ENCODE assay signal across 14 mouse cellular contexts in the genomic region with DNA sequence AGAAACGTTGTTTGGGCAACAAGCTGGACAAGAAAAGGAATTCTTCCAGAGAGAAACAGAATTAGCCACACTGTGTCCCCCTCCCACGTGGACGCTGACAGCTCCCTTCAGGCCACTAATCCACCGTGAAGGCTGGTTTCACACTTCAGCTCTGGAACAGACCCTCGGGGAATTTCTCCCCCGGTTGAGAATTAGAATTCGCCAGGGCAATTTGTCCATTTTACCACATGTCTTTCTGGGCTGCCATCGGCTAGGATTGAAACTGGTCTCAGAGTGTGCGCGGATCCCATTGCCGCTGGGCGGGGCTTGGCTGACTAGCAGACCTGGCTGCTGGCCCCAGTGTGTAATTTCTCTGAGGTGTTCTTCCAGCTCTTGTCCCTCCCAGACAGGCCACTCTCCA. TPM values are rescaled to one million over a fixed set of nuclear protein-coding genes. Genes with fewer than 3 reads are reported as not detected.
DNase-seq lines count a peak whose midpoint lies in the region; ATAC-seq and TF ChIP-seq lines count a peak whose summit lies in the region.
"Had no signal": no experiment of that assay in that cellular context is flagged by ENCODE, and none has a peak within 500 bp of the region (broad histone marks: within the 10 kb centered on the region; RNA-seq: fewer than 3 reads in every experiment).

No protein-coding gene starts in this region.

- H3K36me3 ChIP-seq in hindbrain, embryonic 12.5 days, result no peaks in the 10 kb centered on the region
- no peaks in the 10 kb centered on the region for H3K36me3 ChIP-seq in midbrain, postnatal 0 days (ENCODE audit: insufficient read depth, low read length)
- no peaks in the 10 kb centered on the region for H3K36me3 ChIP-seq in liver, embryonic 12.5 days

- no peak overlapping the region for H3K4me2 ChIP-seq in hindbrain, embryonic 12.5 days (replicated peaks)
- H3K4me2 ChIP-seq in midbrain, postnatal 0 days (ENCODE audit: low read depth, low read length, poor library complexity, severe bottlenecking), result no peak overlapping the region
- H3K4me2 ChIP-seq in liver, embryonic 12.5 days, result no peak overlapping the region

- TF ChIP-seq CTCF in midbrain, postnatal 0 days (IDR thresholded peaks at IDR 0.05), result no peak

- H3K4me1 ChIP-seq in hindbrain, embryonic 12.5 days, result 0 out of 2 replicates have a peak, but pooled peaks cover 3% of the 10 kb centered on the region
- no peaks in the 10 kb centered on the region for H3K4me1 ChIP-seq in midbrain, postnatal 0 days (ENCODE audit: insufficient read depth, low read length)
- no peaks in the 10 kb centered on the region for H3K4me1 ChIP-seq in liver, embryonic 12.5 days

- DNase-seq in cerebellum, postnatal 10 days, result peak; percentile 74 to 83
- no peak for DNase-seq in cerebellum, adult 11 months
- peak; percentile 81 for DNase-seq in embryo, embryonic 11 days
- DNase-seq in midbrain, postnatal 0 days (ENCODE audit: low spot score), result peak; percentile 90
- DNase-seq in layer of hippocampus, adult 18-20 months (ENCODE audit: low spot score in 2 of 2), result no peak
- DNase-seq: heart, postnatal 10 days; kidney, adult 9 months; liver had no signal

- ATAC-seq in hindbrain, embryonic 12.5 days (ENCODE audit: low FRiP score), result peak; percentile 92
- ATAC-seq in midbrain, postnatal 0 days (ENCODE audit: low FRiP score), result peak; percentile 47
- no peak for ATAC-seq in liver, embryonic 12.5 days
- ATAC-seq in activated CD4-positive, CD25-positive, alpha-beta regulatory T cell, adult 4 months, result no peak

- no peak overlapping the region for H3K9ac ChIP-seq in hindbrain, embryonic 12.5 days
- H3K9ac ChIP-seq in midbrain, postnatal 0 days (replicated peaks; ENCODE audit: low read length, poor library complexity, severe bottlenecking), result no peak overlapping the region
- H3K9ac ChIP-seq in liver, embryonic 12.5 days, result no peak overlapping the region

- peaks cover 63% of the 10 kb centered on the region for H3K27me3 ChIP-seq in hindbrain, embryonic 12.5 days
- H3K27me3 ChIP-seq in midbrain, postnatal 0 days (ENCODE audit: insufficient read depth, low read length), result peaks cover 42% of the 10 kb centered on the region
- peaks cover 12% of the 10 kb centered on the region for H3K27me3 ChIP-seq in liver, embryonic 12.5 days (replicated peaks)

- no peaks in the 10 kb centered on the region for H3K9me3 ChIP-seq in hindbrain, embryonic 12.5 days (replicated peaks)
- no peaks in the 10 kb centered on the region for H3K9me3 ChIP-seq in midbrain, postnatal 0 days (ENCODE audit: low read length)
- H3K9me3 ChIP-seq in liver, embryonic 12.5 days (replicated peaks), result no peaks in the 10 kb centered on the region

- H3K4me3 ChIP-seq in hindbrain, embryonic 12.5 days, result no peak overlapping the region
- no peak overlapping the region for H3K4me3 ChIP-seq in midbrain, postnatal 0 days (ENCODE audit: low read depth, low read length)
- no peak overlapping the region for H3K4me3 ChIP-seq in liver, embryonic 12.5 days

- WGBS in hindbrain, embryonic 12.5 days, result 19% methylated on average over 12 of the region's 12 CpGs
- 19% methylated on average over 12 of the region's 12 CpGs for WGBS in midbrain, postnatal 0 days
- 68% methylated on average over 12 of the region's 12 CpGs for WGBS in liver, embryonic 12.5 days (ENCODE audit: insufficient replicate concordance)

- H3K27ac ChIP-seq in hindbrain, embryonic 12.5 days, result no peak overlapping the region
- no peak overlapping the region for H3K27ac ChIP-seq in midbrain, postnatal 0 days (ENCODE audit: low read depth, low read length)
- H3K27ac ChIP-seq in liver, embryonic 12.5 days, result no peak overlapping the region

RNA-seq across cellular contexts. Expression of a gene that starts 7.7 kb away (rescaled TPM):
- 8.6 and 9.7 TPM in 2 replicates for polyA plus RNA-seq in hindbrain, embryonic 12.5 days (2016; fragmentation: Nextera tagmentation; extraction: Ambion mirVana)
- 1.5 and 2.7 TPM in 2 replicates for total RNA-seq in midbrain, postnatal 0 days (2014; rRNA removed)
- polyA plus RNA-seq in midbrain, postnatal 0 days (2015; fragmentation: Nextera tagmentation; extraction: Ambion mirVana), result 0.99 and 1.1 TPM in 2 replicates
- total RNA-seq in layer of hippocampus, adult 18-20 months (2021), result not detected
- not detected in 2 replicates for polyA plus RNA-seq in liver, embryonic 12.5 days (2016; fragmentation: Nextera tagmentation; extraction: Ambion mirVana)
- under 1 TPM in 1 of 2 experiments, not detected in 1; 0.42 TPM for polyA plus RNA-seq in activated CD4-positive, CD25-positive, alpha-beta regulatory T cell, adult 4 months (2017; shearing (Covaris generic))
- total RNA-seq: common myeloid progenitor, adult 5-6 weeks; heart, postnatal 10 days; layer of hippocampus, postnatal 14 days; MEL had no signal

RNA-seq across cellular contexts. Expression of a gene that starts 53.5 kb away (rescaled TPM):
- polyA plus RNA-seq in hindbrain, embryonic 12.5 days (2016; fragmentation: Nextera tagmentation; extraction: Ambion mirVana), result 26.6 and 27.6 TPM in 2 replicates
- 31.7 and 32.7 TPM in 2 replicates for total RNA-seq in midbrain, postnatal 0 days (2014; rRNA removed)
- 21.3 and 23.0 TPM in 2 replicates for polyA plus RNA-seq in midbrain, postnatal 0 days (2015; fragmentation: Nextera tagmentation; extraction: Ambion mirVana)
- 10 to 100 TPM; 29.3 to 29.6 TPM for total RNA-seq in layer of hippocampus, adult 18-20 months (2021)
- polyA plus RNA-seq in liver, embryonic 12.5 days (2016; fragmentation: Nextera tagmentation; extraction: Ambion mirVana), result 26.1 and 26.2 TPM in 2 replicates
- polyA plus RNA-seq in activated CD4-positive, CD25-positive, alpha-beta regulatory T cell, adult 4 months (2017; shearing (Covaris generic)), result 10 to 100 TPM; 26.9 to 46.2 TPM

Comparison
In these comparisons a context has a peak if more than half of its experiments do, and no peak if none do; other contexts are left out.
1. DNase-seq: peak in cerebellum, postnatal 10 days (2 of 2), embryo, embryonic 11 days (single experiment) and midbrain, postnatal 0 days (single experiment); none in cerebellum, adult 11 months (single experiment) and layer of hippocampus, adult 18-20 months (0 of 2).
2. ATAC-seq: peak in hindbrain, embryonic 12.5 days (single experiment) and midbrain, postnatal 0 days (single experiment); none in liver, embryonic 12.5 days (single experiment) and activated CD4-positive, CD25-positive, alpha-beta regulatory T cell, adult 4 months (single experiment).